Mouse (Mus musculus) cerebellum, postnatal 14 days (tissue): ENCODE results near the gene Epn3.

Source experiments
- DNase-seq, 2 experiments: peaks; one replicate each; pipeline ENCODE4 v3.0.0; 2021; ENCODE audit warnings: mixed read lengths in 2 of 2

The Epn3 gene

DNA sequence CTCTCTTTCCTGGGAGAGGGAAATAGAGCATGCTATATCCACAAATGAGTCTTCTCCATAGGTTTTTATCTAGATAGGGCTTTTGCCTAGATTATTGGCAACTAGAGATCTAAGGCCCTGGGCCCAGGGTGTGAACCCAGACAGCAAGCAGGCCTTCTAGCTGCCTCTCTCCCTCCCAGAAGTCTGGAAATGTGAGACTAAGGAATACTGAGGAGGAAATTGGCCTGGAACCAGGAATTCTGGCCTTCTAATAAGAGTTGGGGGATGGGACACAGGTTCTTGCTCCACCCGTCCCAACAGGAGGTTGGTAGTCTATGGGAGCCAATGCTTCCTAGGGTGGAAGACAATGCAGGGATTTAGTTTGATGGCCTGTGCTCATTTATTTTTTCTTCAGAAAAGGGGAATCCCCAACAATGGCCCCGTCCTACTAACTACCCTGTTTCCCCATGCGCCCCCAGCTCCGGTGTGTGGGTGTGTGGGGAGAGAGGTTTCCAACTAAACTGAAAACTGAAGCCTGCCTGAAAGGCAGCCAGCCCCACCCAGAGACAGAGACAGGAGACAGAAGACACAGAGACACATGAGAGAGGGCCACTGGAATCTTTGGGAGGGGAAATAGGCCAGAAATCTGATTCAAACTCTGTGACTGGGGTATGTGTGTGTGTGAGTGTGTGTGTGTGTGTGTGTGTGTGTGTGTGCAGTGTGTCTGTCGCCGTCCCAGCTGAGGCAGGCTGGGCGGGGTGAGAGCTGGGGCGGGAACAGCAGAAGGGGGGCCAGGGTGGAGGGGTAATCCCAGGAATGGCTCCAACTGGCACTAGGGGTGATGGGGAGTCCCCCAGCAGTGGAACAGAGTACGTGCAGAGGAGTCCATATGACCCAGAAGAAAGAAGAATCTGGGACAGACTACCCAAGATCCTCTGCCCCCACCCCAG lies 30.4 kb downstream of the Epn3 start:
- DNase-seq, result peak; percentile 50 to 52

DNA sequence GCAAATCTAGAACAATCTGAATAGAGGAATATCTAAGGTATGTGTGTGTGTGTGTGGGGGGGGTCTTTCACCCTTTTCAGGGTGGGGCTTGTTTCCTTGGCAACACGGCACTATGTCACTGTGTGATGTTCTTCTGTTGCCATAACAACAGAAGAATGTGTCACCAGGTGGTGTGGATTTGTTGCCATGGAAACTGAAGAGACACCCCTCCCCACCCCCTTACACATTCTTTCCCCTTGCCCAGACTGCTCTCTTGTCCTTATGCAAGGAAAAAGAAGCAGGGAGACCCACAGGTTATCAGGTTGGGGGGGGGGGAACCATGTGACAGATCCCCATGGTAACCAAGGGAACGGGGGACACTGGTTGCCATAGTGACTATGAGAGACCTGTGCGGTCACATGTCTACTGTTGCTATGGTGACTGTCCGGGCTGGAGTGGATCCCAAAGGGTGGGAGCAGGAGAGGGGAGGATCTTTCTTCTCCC lies 31.2 kb downstream of the Epn3 start:
- DNase-seq, result peak; percentile 83 to 93

DNA sequence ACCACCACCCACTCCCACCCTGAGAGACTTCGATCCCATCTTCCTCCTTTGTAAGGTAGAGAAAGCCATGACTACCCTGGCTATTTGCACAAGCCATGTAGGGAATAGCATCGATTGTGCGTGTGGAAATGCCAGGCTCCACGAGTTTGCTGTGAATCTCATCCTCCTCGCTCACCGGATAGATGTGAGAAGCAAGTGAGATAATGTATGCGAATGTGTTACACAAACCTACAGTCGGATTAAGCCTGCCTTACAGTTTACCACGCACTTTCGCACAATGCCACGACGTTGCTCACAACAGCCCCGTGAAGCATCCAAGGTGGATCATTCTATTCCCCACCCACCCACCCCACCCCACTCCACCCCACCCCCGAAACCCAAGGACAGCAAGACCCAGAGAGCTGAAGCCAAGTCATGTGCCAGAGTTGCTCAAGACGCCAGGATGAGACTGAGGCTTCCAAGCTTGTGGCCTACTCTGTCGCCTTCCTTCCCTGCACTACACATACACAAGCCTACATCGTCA lies 33.4 kb downstream of the Epn3 start:
- no peak for DNase-seq

DNA sequence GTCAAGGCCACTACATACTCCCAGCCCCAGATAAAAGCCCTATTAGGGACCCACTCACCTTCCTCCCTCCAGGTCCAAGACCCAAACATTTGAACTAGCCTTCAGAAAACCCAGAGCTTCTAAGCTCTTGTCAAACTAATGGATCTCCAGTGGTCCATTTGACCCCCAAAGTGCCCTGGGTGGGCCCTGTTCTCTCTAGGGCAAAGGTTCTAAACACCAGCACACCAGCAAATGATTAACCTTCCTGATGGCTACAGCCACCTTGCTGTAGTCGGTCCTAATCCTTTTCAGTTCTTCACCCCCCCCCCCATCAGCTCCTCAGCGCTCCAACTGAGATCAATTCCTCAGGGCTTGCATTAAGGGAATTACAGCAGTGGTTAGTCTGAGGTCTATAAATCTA lies 35.6 kb downstream of the Epn3 start:
- no peak for DNase-seq

DNA sequence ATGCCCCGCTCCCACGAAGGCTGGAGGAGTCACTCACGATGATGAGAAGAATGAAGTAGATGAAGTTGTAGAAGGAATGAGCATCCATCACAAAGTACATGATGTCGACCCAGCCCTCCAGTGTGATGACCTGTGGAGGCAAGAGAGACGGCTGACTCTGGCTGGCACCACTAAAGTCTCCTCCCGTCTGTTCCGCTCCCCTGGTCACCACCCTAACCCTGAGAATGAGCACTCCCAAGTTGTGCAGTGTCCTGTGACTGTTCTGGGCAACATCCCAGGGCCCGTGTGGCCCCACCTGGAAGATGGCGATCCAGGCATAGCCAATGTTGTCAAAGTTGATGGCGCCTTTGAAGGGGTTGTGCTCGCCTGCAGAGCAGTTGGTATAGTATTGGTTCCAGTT lies 37.9 kb downstream of the Epn3 start:
- DNase-seq, result no peak

DNA sequence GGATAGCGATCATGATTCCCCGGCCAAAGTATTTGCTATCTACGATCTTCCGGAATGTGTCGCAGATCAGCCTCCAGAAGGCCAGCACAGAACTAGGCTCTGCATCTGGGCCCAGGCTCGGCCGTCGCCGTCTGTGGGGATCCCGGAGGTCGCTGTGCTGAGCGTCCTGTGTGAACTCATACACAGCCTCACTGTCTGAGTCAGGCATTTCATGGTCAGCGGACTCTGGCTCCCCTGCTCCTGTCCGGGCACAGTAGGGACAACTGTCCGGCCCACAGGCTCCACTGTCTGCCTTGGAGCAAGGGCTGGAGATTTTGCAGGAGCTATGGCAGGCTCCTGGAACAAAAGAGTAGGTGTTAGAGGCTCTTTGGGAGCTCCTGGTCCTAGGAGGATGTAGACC lies 42.8 kb downstream of the Epn3 start:
- no peak for DNase-seq

DNA sequence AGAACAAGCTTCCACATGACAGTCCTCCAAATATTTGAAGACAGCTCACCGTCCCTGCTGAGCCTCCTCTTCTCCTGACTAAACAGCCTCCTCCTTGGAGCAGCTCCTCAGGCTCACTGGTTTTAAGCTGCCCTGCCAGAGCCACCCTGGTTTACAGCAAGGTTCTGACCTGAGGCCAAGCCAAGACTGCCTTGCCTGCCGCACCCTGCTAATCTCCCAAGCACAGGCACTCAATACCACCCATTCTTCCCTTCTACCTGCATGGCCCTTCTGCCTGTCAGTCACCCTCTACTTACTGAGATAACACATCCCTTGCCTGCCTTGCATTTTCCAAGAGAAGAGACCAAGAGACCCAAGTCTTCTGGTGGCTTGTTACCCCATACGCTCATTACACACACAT lies 43.4 kb downstream of the Epn3 start:
- no peak for DNase-seq

DNA sequence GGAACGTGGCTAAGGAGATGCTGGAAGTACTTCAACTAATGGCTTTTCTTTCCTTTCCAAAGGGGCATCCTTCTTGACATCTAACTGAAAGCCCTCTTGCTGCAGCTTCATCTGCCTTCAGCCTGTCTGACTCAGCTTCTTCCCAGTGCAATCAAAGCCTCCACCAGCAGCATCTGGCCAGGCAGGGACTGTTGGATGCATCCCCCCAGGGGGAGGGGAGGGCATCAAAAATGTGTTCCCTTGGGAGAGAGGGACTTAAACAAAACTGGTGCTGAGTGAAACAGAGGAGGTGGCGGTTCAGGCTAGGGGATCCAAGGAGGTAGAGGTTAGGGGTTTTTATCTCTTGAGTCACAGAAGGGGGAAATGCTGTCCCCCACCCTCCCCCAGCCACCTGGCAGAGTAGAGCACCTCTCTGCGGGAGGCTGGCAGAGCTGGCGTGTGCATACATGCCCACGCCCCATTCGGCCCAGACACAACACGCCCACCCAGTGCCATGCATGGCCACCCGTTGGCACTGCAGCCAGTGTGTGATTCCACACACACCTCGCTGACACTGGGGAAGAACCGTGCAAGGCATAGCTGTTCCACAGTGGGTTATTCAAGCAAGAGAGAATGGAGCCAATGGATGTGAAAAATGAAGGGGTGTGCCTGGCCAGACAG lies 44.5 kb downstream of the Epn3 start:
- DNase-seq, result peak; percentile 58 to 59

DNA sequence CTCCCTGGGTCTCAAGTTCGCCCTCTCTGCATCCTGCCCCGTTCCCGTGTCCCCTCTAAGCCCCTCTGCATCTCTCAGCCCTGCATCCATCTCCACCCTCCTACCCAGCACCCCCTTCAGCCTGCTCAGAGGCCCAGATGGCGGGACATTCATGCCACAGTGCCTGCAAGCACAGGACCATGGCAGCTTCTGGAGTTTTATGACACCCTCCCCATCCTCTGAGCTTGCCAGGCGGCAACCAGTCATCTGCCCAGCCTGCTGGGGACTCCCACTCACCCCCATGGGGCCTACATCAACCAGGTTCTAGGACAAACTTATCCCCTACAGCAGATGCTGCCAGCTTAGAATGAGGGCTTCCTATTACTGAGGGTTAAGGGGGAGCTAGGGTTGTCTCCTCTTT lies 45.0 kb downstream of the Epn3 start:
- peak in 1 of 2 experiments; percentile 50 for DNase-seq

DNA sequence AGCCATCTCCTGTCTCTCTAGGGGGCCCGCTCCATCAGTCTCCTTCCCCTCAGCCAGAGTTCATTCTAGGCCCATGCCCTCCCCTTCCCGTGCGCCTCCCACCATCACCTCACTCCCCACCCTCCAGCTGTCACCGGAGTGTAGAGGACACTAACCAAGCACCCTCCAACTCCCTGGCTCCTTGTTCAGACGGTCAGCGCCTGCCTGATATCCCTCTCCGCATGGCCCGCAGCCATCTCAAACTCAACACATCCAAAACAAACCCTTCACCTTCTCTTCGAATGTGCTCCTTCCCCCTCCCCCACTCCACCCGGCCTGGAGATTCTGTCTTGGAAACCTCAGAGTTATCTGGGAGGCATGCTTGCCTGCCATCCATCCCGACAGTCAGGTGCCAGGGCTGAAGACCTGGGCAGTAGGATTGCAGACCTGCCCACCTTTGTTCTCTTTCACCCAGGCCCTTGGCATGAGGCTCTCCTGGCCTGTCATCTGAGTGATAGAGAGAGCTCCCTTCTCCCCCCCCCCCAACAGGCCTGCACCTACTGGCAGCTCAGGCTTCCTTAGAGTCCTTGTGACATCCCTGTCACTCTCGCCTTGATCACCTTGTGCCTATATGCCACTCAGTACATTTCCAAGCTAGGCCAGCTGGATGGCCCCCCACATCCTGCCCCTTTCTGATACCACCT lies 48.5 kb downstream of the Epn3 start:
- peak; percentile 64 to 72 for DNase-seq

DNA sequence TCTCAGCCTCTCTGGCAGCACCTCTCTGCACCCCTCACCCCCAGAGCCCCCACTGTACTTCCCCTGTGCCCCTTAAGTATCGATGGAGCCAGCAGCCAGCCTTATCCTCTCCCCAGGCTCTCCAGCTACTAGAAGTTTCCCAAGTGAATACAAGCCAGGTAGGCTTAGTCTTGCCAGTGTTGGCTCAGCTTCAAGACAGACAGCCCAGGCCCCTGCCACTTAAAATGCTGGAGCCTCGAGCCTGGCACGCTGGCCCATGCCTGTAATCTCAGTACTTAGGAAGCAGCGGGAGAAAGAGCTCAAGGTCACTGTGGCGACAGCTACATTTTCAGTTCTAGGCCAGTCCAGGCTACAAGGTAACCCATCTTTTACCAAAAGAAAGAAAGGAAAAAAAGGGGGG lies 49.9 kb downstream of the Epn3 start:
- no peak for DNase-seq

DNA sequence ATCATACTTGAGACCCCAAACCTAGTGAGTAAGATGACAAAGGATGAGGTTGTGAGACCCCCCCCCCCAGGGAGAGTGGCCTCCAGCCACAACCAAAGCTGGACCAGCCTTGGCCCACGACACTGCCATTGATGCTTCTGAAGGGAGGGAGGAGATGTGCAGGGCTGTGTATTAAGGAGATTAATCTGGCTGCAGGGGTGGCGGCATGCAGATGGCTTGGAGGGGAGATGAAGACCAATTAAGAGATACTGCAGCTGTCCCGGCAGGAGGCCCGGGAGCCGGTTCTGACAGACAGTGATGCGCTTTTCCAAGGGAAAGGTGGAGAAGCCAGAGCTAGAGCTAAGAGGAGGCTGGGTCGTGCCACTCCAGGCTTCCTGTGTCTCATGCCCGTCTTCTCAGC lies 50.5 kb downstream of the Epn3 start:
- DNase-seq, result no peak

DNA sequence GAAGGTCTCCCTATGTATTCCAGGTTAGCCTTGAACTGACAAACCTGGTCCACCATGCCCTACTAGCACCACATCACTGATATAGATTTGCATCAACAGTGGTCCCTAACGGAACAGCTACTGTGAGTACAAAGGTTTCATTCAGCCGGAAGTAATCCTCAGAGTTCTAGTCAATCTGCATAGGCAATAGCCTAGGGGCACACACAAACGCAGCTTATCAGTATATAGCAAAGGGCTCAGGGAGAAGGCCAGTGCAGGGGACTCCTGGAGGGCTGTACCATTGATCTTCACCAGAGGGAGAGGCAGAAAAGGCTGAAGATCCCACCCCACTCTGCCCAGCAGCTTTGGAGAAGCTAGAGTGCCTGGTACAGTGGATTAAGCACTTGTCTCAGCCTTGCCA lies 52.8 kb downstream of the Epn3 start:
- no peak for DNase-seq

DNA sequence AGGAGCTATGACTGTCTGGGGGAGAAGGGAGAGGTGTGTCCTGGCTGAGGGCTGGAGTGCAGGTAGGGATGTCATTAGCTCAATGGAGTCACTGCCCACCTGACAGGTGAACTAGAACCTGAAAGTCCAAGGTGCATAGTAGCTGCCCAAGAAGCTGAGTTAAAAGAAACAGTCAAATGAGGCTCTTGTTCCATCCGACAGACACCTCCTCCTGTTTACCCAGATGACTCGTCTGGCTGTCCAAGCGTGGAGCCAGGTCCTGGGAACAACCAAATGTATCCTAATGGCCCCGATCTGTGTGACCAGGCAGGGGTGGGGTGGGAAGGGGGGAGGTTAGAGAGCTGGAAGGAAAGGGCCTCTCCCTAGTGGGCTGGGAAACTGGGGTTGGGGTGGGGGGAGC lies 54.5 kb downstream of the Epn3 start:
- DNase-seq, result peak in 1 of 2 experiments; percentile 56

DNA sequence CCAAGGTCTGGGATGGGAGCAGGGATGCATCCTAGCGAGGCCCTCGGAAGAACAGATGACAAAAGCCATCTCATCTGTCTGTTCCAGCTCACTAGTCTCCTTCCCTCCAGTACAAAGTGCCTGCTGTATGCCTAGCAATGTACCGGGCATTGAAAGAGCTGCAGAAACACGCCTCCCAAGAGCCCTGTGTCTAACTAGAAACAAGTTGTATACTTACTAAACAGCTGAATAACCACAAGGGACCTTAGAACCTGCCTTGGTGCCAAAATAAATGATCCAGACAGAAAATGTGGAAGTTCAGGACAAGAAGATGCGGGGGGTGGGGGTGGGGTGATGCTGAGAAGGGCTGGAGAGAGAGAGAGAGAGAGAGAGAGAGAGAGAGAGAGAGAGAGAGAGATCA lies 54.9 kb downstream of the Epn3 start:
- no peak for DNase-seq

DNA sequence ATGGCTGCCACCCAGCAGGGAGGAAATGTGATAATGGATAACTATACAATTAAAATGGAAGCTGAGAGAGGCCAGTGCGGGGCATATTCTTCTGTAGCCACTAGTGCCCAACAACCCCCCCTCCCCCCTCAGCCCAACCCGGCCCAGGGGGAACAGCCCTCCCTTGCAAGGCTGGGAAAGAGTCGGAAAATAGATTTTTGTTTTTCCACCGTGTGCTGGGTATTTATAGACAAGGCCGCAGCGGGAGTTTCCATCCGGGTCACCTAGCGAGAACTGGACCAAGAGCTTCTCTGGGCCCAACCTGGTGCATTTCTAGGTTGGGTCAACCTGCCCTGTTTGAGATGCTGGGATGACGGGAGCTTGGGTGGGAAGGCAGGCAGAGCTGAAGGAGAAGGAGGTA lies 58.0 kb downstream of the Epn3 start:
- DNase-seq, result no peak

DNA sequence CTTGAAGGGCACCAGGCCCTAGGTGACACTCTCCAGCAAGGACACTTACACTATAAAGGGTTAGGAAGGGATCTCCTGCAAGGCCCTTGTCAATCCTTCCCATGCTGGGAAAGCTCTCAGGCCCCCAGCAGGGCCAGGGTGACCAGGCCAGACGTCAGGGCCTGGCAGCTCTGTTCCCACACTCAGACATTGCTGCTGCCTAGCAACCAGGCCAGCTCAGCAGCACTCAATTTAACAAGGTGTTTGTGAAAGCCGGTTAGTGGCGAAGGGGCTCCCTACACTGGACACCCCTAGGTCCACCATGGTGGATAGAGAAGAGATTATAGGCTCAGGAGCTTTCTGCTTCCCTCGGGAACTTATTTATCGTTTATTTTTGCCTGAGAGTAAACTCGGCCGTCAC lies 58.7 kb downstream of the Epn3 start:
- peak in 1 of 2 experiments; percentile 41 for DNase-seq

DNA sequence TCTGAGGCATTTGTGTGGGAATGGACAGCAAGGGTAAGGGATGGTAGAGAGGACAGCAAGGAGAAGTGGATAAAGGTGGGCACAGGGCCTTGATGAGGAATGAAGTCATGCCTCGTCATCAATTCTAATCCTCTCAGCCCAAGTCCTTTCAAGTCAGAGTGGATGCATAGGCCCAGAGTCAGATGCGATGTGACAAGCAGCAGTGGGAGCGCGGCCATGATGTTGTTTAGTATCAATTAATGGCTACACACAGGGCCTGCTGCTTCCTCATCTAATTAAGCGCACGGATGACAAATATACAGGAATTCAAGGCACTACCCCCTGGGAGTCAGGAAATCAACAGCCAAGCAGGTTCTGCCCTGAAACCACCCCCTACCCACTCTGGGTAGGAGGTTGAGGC lies 59.4 kb downstream of the Epn3 start:
- DNase-seq, result no peak
